Mouse (Mus musculus) gastrocnemius, adult 8-10 months (tissue): ENCODE data around the gene Acad12. TPM values are rescaled to one million over a fixed set of nuclear protein-coding genes. Genes with fewer than 3 reads are reported as not detected.
"Not testable (repeated sequence)": the region's sequence is repeated elsewhere in the genome, so short reads cannot be mapped to it uniquely, and the experiment has no call there.

Experiments used
- DNase-seq, 2 experiments: peaks; one replicate each; pipeline ENCODE4 v3.0.0; 2022; ENCODE audit warnings: low spot score in 2 of 2
- total RNA-seq, 4 experiments: library from RNA; stranded (reverse); gene quantifications; 2 replicates each; pipeline ENCODE4 v1.2.4; 2022

Gene Acad12
- total RNA-seq, 4 experiments from 2014 or later: 23.7 to 31.0 (median 28.0) TPM

DNA sequence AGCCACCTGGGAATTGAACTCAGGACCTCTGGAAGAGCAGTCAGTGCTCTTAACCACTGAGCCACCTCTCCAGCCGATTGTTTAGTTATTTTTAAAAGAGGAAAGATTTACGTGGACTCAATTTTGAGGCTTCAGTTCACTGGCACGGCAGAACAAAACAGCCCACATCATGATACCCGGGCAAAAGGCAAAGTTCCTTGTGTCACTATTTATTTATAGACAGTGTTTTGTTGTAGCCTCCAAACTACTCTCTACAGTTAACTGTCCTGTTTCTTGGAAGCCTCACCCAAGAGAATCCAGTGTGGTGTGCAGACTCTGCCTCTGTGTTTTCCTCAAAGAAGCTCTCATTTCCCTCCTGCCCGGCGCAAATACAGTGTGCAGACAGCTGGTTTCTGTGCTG lies 6.7 kb downstream of the Acad12 start:
- DNase-seq: no peak

DNA sequence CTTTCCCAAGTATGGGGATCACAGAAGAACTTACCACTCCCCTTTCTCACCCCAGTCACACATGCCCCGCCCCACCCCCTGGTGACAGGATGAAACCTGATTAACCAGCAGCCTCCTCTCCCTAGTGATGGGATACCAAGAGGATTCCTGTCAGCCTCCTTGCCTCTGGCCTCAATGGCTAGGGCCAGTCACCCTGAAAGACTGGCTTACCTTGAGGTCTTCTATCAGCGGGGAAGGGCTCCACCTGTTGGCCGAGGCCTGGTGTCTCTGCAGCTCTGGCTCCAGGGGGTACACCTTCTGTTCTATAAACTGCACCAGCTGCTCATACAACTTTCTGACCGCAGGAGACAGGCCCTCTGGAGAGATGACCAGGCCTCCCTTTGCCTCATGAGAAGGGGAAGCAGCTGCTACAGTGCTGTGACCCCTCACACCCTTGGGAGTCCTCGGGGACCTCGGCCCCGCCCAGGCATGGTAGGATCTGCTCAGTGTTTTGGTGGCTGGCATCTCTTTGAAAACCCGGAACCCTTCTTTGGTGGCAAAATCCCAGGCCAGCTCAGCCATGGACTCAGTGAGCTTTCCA lies 9.1 kb downstream of the Acad12 start:
- DNase-seq: not testable (repeated sequence)

DNA sequence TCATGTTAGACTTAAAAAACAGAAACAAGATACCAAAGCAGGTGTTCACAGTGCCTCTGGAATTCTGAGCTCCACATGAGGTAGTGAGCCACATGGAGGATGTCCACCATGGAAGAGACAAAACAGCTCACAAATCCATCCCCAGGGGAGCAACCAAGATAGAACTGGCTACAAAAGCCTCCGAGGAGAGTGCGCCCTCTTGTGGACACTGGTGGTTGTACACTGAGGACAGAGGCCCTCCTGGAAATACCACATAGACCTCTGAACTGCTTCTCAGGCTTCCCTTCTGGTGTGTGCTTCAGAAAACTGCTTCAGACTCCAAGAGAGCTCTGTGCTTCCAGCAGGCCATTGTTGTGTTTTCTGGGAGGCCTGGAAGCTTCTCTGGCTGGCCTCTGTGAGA lies 12.6 kb downstream of the Acad12 start:
- DNase-seq: peak; percentile 67 to 70

DNA sequence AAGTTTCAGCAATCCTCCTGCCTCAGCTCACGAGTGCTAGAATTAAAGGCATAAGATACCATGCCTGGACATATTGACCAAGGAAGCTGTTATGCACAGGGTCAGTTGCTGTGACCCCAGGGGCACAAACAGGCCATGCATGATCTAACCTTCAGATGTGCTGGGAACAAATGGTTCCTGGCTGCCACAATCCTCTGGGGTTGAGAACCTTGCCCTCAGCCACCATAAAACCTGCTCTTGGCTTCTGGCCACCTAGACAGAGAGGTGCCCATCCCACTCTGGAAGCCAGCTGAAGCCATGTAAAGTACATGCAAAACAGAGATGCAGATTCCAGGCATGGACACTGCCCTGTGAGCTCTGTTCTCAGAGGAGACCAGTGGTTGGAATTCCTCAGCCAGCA lies 14.9 kb downstream of the Acad12 start:
- not testable (repeated sequence) for DNase-seq

DNA sequence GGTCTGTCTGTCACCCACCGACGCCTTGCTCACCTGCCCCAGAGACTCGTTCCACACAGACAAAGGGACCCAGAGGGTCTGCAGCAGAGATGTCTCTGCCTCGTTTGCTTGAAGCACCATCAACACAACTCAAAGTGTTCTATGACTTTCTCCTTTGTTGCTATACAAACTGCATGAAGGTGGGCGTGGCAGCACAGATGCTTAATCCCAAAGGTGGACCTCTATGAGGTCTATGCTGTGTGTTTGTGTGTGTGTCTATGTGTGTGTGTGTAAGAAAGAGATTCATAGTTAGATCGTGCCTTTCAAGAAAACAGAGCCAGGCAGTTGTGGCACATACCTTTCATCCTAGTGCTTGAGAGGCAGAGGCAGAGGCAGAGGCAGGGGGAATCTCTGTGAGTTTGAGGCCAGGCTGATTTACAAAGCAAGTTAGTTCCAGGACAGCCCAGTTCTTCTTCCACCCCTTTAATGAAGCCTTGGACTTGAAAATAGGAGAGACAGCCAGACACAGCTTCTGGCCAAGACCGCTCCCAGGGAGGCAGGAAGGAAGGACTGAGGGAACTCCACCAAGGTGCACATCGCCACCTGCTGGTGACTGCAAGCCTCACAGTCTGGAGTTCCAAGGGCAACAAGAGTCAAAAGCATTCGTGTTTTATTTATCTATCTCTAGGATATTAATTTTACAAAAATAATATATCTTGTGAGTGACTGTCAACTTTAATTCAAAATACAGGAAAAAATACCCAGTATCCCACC lies 17.0 kb downstream of the Acad12 start:
- DNase-seq: peak; percentile 85 to 89

DNA sequence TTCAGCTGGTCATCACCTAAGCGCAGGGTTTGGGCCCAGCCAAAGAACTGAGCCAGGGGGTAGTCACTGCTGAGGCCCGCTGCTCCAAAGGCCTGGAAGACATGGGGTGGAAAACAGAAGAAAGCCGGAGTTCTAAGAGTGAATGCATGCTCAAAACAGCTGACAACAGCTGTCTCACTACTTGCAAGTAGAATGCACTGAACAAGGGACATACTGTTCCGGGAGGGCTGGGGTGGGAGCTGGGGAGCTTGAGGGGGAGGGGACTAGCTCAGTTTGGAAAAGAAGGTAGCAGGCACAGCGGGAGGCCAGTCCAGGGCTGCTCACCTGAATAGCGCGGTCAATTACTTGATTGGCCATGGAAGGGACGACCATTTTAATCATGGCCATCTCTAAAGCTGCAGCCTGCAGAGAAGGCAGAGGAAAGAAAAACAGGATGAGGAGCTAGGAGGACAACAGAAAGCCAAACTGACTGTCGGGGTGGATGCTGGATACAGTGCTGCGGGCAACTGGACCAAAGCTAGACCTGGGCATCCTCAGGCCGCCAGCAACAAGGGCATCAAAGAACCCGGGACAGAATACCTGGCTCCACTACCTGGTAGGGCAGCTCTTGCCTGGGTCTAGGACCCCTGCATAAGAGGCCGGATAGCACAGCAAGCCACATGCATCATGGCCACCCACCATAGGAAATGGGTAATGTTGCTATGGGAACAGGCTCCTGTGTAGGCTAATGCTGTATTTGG lies 19.7 kb downstream of the Acad12 start:
- no peak for DNase-seq

DNA sequence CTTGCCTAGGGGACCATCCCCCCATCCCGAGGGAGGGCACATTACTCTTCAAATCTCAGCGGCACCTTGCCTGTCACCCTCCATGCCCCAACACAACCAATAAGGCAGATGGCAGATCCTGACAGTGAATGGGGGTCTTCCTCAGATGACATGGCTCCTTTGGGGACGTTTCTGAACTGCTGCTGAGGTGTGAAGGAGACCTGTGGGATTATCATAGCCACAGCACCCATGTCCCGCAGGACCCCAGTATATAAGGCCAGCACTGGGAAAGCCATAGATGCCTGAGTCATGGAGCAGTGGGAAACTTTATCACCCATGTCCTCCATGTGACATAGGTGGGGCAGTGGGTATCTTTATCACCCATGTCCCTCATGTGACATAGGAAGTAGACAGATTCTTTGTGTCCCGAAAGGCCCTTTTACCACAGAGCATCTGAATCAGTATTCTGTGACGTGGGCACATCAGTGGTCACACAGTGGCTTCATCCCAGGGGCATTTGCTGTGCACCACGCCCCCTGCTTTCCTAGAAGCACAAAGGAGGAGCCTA lies 20.7 kb downstream of the Acad12 start:
- DNase-seq: no peak

DNA sequence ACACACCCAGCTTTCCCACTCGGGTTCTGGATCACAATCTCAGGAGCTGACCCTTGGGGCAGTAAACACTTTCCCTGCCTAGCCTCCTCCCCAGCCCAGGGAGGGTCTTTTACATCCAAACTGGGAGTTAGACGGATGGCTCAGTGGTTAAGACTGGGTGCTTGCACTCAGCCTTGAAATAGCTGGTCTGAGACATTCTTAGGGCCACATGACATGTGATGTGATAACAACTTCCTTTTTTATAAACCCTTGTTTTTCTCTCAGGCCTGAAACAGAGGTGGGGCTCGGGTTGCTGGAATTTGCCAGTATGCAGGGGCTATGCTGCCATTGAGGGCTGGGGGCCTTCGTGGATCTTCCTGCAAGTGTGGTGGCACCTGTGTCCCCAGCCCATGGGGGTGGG lies 21.4 kb downstream of the Acad12 start:
- DNase-seq: no peak

DNA sequence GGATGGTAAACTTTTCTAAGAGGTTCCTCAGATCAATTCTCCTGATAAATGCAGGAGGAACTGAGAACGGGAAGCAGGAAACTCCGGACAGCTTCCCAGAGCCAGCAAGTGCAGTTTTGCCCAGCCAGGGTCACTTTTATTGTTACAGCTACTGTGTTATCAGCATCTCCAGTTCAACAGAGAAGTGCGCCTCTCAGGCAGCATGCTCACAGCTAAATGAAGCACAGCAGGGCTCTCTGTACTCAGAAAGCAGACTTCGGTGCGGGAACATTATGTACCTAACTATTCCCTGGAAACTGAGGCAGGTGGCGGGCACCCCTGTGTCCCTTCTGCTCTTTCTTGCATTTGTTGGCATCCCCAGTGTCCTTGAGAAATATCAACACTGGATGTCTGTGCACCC lies 22.5 kb downstream of the Acad12 start:
- DNase-seq: no peak

DNA sequence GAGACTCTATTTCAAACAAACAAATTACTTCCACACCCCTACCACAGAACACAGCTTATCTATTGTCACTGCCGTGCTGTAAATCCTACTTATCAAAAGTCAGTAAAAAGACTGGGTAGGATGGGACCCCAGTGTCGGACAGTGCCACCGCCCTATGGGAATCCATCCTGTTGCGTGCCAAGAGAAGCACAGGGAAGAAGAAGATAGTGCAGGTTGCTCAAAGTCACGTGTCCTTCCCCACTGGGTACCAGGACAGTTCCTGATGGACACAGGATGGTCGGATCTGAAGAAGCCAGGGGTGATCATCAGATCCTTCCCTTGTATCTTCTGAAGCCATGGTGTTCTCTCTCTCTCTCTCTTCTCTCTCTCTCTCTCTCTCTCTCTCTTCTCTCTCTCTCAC lies 23.0 kb downstream of the Acad12 start:
- no peak for DNase-seq

DNA sequence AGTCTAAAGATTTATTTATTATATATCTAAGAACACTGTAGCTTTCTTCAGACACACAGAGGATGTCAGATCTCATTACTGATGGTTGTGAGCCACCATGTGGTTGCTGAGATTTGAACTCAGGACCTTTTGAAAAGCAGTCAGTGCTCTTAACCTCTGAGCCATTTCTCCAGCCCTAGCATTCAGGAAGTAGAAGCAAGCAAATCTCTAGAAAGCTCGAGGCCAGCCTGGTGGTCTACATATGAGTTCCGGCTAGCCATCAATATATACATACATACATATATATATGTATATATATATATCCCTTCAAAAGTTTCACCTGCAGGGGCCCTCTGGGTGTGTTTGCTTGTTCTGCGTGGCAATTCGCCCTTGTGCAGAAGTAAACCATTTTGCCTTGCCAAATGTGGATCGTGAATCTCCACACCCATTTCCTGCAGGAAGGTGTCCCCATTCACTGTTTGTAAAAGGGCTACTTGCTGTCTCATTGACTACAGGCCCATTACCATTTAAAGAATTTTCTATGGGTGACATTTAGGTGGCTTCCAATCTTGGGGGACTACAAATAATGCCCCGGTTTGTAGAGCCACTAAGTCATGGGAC lies 23.9 kb downstream of the Acad12 start:
- no peak for DNase-seq

DNA sequence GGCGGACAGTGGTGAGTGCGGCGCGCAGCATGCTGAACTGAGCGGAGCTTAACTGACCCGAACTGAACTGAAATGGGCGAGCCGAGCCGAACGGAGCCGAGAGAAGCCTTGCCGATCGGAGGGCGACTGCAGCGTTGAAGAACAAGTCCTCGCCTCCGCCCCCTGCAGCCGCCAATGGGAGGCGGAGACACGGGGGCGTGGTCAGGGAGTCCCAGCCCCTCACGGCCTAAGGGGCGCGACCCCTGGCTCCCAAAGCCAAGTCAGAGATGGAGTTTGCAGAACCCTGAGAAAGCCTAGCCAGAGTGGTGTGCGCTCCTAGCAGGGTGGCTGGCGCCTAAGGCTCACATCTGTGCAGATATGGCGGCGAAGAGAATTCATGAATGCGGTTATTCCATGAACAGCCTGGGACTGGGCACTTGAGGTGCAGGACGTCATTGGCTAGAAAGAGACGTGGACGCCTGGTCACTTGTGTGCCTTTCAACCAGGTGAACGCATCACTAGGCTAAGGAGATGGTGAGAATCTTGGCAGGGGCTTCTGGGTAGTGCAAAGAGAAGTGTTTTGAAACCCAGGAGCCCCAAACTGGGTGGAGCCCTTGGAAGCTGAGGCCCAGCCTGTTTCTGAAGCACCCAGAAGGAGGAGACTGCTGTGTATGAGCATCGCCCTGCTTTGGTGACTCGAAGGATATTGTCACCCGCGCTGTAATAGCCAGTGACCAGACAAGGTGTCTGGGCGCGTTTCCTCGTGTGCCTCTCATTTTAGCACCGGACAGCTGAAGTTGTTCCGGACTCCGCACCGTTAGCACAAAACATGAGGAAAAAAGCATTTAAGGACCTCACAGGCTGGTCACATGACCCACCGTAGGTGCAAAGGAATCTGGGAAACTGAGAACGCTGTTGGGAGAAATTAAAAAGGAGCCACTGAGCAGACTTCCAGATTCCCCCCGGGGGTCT lies 25.0 kb downstream of the Acad12 start, which contains the start of gene Aldh2:
Aldh2 (minus strand) TSS at position 374 of the 951 bp plus-strand sequence.
- DNase-seq: peak; percentile 75 to 90

DNA sequence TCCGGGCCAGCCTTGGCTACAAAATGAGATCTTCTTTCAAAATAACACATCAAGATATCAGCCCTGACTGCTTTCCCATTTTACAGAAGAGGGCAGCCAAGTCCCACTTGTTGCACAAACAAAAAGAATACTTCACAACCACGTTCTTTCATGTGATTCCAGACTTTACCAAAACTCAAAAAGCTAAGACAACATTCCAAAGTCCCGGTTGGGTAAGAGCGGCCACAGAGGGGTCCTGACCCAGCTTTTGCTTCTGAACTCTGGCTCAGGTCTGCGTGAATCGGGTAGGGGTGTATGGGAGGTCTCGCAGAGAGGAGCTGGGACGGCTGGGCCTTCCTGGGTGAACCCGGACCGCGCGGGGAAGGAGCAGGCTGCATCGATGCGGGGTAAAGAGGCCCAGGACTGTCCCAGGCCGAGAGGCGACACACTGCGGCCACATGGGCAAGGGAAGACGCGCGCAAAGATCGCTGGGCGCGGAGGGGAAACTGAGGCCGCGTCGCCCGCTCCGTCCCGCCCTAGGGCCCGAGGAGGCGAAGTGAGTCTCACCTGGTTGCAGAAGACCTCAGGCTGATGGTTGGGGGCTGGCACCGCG lies 25.8 kb downstream of the Acad12 start:
- no peak for DNase-seq

DNA sequence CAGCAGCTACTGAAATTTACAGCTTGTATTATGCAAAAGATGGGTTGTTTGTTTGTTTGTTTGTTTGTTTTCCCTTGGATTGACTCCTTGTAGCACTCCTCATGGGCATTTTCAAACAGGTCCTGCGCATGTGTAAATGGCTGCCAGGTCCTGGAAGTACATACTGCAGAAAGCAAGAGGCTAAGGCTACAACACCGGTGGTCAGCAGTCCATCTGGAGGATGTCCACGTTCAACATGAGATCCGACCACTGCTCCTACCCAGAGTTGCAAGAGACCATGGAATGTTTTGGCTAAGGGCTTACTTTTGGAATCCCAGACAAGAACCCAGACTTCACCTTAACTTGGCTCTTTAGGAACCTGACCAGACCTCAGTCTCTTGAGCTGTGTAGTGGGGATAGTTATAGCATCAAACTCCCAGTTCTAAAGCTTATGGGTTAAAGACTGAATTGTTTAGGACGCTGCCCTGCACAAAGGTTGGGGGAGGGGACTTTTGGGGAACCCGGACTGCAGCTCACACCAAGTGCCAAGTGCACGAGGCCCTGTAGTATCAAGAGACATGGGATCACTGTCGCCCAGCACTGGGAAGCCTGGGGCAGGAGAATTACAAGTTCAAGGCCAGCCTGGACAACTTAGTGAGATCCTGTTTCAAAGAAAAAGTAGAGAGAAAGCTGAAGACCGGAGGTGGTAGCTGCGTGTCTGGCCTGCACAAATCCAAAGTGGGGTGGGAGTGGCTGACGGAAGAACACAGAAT lies 26.5 kb downstream of the Acad12 start:
- no peak for DNase-seq

DNA sequence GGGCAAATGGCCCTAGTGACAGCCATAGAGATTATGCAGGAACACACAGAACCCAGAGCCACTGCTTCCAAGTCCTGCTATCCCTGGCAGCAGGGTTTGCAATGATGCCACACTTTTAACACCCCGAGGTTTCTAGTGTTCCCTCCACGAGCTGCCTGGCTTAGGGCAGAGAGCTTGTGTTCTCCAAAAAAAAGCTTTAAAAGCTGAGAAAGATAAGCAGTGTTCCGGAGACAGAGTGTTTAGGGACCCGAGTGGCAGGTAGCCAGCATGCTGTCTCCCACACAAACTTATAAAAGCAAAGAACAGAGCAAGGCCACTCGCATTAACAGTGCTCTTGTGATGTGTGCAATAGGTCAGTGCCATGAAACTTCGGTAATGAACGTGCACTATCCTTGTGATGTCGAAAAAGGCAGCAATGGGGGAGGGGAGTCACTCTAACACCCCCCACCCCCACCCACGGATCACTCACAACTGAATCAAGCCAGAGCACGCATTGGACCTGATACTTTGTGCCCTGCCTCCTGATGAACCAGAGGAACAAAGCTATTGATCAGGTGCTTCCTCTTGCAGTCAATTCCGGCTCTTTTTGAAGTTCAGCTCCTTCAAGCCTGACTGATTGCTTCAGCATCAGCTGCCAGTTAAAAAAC lies 27.2 kb downstream of the Acad12 start:
- no peak for DNase-seq

DNA sequence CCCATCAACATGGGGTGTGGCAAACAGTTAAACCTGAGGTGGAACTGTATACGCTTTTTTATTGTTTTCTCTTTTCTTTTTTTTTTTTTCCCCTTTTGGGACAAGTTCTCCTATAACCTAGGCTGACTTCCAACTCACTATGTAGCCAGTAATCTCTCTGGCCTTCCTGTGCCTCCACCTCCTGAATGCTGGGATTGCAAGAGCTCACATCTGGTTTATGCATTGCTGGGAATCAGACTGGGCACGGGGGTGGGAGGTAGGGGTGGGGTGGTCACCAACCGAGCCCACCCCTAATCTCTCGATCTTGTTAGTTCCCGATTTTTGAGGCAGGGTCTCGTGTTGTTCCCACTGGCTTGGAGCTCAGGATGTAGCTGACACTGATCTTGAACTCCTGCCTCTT lies 28.8 kb downstream of the Acad12 start:
- DNase-seq: no peak

DNA sequence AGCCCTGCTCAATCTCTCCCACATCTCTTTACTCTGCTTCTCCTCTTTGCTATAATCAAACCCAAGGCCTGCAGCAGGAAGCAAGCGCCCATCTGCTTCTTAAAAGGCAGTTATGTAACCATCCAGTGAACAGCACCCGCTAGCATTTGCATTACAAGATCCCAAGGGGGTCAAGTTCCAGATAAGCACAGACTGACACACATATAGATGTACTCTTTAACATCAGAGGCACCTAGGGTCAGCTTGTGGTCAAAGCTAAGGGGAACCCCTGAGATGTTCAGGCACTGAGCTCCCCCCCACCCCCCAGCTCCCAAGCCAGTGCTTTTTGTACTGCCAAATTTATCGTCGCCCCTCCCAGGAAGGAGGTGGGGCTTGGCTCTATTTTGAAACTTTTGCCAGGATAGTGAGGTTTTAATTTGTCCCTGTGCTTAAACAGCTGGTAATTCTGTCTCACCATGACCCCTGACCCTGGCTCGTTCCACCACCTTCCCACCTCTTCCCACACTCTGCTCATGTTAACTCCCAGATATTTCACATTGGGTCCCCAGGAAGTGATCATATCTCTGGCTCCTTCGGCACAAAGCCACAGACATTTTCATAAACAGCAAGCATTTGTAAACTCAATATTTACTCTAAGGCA lies 32.2 kb downstream of the Acad12 start:
- peak; percentile 49 to 59 for DNase-seq

DNA sequence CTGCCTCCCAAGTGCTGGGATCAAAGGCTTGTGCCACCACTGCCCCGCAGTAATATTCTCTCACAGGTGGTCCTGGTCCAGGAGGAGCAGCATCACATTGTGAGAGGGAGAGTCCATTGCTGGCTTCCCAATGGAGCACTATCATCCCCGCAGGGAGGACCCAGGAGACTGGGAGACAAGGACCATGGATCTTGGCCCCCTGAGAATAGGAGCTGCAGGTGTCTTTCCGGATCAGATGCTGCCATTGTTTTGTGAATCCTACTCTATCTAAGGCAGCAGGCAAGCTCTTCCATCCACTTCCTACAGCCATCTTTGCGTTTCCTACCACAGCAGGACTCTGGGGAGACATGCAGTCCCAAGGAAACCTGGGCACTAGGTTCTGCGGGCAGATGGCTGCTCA lies 33.0 kb downstream of the Acad12 start:
- no peak for DNase-seq
